Mouse (Mus musculus) lung, postnatal 14 days (tissue): Measurements from ENCODE around the gene Gpr87.
"Not testable (repeated sequence)": the region's sequence is repeated elsewhere in the genome, so short reads cannot be mapped to it uniquely, and the experiment has no call there.

Experiments
- DNase-seq: peaks from one replicate; pipeline ENCODE4 v3.0.0; 2021

Gpr87 gene

DNA sequence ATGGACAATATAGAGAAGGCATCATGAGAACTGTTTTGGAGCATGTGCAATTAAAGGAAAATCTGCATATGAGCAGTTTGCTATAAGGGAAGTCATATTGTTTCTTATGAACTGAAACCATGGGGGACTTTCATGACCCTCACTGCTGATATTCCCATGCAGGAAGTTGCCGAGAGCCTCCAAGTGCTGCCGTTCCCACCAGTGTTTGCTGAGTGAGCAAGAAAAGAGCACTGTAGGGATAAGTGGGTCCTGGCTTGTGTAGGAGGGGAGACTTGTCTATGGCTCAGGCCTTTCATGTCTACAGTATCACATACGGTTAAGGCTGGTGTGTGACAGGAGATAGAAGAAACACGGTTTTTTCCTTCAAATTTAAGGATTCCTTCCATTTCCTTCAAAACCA, 9.2 kb downstream of the Gpr87 start:
- DNase-seq: no peak

DNA sequence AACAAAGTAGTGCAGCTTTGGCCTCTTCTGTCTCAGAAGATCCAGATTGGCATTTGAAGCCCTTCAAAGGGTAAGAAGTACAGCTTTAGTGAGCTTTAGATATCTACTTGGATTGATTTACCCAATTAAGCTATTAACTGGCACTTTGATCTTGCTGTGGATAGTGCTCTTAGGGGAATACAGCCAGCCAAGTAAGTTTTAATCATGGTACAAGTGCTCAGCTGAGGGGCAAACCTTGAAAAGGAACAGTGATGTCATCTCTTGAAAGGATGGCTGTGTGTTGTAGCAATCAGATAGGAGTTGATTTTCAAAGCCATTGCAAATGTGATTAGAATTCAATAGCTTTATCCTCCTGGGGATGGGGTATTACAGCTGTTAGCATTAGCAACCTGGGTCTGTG, 12.8 kb downstream of the Gpr87 start:
- DNase-seq: no peak

DNA sequence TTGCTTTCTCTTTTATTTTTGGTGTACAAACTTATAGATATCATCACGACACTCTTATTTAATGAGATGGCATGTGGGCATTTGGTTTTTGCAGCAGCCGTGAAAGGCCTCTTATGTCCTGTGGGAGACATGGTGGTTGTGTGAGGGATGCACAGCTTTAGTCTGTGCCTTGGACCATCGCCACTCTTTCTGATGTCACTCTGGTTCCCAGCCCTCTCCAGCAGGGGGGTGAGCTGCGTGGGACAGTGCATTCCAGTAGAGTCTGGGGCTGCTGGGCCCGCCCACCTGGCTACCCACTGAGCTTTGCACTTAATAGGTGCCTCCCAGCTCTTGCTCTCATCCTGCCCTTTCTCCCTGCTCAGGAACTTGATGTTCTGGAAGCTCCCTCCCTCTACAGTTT, 13.8 kb downstream of the Gpr87 start:
- no peak for DNase-seq

DNA sequence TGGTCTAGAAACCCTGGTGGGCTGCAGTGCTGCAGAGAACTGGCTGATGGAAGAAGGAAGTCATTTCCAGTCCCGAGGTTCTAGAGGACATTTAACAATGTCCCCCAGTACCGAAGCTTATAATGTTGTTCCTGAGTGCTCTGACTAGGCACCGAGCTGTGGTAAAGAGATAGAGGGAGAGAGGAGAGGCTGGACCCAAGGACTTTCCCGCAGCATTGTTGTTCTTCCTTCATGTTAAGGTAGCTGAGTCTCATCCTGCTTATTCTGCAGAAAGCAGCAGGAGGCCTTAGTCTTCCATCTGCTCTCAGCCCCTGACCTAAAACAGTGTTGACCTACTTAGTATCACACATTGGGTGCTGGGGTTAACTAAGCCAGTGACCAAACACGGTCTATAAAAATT, 18.0 kb downstream of the Gpr87 start:
- no peak for DNase-seq

DNA sequence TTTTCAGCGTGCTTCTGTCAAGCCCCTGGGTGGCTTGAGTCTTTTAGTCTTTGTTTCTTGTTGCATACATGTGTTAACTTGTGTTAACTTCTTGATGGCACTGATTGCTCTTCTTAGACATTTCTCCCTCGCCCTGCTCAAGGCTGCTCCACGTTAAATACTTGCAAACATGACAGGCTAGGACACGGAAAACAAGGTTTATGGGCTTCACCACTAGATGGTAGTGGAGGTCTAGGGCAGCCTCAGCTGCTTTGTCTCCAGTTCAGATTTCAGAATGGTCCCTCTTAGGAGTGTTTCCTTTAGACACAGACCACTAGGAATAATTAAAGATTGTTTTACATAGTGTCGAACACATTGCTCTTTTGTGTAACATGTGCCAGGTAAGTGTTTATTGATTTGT, 19.7 kb downstream of the Gpr87 start:
- DNase-seq: peak; percentile 58

DNA sequence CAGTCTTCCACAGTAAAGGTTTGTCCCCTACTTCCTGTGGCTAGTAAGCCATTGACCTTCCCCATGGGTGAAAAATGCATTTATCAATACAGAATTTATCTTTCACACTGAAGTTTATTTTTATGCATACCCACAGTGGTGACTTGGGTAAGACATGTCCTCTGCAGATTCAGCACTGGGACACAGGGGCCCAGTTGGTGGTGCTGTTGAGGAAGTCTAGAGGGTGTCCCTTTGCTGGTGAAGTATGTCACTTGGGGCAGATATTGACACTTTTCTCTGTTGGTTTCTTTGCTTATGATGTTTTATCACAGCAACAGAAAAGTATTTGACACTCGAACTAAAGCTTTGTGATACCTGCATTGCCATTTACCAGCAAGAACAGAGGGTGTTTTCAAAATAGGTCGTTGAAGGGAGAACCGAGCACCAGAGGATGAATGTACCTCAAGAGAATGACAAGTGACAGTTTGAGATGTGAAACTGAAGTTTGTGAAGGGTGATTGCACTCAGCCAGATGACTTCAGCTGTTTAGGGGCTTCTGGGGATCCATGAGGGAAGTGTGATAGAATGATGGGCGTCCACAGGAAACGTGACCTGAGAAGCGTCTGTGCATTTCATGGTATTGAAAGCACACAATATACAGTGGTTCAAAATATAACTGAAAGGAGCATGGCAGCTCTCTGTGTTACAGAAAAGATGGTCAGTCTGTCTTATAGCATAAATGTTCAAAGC, 20.3 kb downstream of the Gpr87 start:
- no peak for DNase-seq

DNA sequence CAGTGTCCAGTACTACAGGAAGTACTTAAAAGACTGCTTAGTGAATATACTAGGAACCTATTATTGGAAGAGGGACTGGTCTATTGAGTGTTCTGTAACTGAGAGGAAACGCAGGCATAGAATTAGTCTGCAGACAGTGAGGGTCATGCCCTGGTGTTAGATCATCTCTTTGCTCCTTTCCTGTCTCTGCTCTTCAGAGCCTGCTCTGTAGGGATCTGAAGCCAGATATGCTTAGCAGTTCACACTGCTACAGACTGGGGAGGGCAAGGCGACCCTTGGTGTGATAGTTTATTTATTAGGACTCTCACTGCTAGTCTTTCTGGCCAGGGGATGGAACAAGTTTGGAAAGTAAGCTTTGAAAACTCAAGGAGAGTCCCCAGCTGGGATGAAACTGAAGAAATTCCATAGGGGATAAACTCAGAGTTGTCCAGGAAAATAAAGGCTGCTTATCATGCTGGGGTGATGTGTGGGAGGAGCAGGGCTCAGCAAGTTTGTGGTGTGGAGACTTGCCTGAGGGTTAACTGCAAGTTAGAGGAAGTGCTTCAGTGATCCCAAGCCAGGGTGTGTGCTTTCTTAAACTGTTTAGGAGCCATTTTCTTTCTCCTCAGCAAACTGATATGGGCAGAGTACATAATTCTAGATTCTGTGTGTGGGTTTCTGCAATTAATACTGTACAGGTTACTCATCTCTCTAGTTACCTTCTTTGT, 24.8 kb downstream of the Gpr87 start:
- DNase-seq: no peak

DNA sequence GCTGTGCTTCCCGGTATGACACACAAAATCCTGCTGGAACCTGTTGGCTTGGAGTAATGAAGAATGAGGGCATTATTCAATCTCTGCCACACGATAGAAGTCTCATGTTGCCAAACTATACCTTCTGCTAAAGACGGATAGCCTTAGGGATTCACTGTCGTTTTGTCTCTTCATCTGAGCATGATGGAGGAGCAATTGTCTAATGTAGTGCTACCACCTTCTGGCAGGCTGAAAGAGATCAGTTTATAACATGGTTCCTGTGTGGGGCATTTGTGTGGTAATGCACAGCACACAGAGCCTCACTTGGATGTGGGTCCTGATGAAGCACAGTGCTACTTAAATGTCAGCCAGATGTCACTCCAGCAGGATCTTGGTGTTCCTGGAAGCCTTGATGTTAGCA, 25.7 kb downstream of the Gpr87 start:
- no peak for DNase-seq

DNA sequence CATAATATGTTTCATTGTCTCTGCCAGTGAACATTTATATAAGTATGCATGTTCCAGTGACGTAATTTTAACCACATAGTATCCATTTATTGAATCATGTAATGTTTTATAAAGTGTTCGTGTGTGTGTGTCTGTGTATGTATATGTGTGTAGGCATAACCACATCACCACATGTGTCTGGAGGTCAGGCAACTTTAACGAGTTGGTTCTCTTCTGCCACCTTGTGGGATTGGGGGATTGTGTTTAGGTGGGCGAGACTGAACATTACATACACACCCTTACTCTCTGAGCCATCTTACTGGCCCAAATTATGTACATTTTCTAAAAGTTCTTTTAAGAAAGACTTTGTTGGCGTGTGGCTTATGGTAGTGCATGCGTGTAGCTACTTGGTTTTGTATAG, 26.4 kb downstream of the Gpr87 start:
- no peak for DNase-seq

DNA sequence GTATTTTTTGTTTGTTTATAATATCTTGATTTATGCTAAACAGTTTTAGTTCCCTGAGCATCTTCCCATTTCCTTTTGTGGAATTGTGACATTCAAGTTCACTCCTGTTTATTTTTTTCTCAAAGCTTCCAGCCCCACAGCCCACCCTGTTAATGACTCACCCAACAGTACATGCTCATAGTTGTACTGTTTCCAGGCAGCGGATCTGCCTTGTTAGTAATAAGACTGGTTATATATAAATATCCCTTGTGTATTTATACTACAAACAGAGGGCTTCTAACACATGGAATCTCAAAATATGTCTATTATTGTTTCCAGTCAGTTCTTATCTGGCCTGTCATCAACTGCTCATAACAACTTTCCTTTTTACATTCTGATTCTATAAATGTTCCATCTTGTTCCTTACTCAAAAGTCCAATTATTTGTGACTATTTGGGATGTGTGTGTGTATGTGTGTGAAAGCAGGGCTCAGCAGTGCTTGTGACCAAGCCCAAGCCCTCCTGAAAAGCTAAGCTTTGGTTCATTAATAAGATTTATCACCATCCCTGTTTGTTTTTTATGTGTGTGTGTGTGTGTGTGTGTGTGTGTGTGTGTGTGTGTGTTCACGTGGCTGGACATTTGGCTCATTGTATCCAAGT, 27.4 kb downstream of the Gpr87 start:
- DNase-seq: no peak

DNA sequence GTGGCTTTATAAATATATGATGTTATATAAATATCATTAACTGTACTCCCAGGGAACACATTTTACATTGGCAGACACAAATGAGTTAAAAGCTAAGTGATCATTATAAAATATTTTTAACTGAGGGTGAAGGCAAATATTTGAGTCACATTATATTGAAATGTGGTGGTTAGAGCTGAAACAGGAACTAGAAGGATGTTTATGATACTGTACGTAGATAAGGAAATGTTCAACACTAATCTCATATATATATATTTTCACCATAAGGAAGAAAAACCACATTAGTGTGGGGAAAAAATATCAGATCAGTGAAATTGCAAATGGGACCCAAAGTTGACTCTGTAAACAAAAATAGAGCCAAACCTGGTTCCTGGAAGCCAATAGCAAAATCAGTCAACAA, 34.4 kb downstream of the Gpr87 start:
- no peak for DNase-seq

DNA sequence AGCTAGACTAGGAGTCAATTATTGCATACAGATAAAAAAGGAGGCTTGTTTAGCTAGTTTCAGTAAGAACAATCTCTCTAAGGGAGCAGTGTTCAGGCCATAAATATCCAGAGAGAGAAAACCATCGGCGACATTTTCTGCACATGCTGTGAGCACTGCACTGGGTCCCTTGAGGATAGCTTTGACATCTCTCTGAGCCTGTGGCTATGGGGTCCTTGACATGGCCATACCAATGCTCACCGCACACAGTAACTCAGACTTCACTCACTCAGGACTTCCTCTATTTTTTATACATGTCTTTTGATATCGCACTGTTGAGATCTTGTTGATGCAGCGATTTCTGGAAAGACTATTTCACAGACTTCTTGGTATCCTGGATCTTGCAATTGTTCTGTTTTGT, 37.9 kb downstream of the Gpr87 start:
- DNase-seq: no peak

DNA sequence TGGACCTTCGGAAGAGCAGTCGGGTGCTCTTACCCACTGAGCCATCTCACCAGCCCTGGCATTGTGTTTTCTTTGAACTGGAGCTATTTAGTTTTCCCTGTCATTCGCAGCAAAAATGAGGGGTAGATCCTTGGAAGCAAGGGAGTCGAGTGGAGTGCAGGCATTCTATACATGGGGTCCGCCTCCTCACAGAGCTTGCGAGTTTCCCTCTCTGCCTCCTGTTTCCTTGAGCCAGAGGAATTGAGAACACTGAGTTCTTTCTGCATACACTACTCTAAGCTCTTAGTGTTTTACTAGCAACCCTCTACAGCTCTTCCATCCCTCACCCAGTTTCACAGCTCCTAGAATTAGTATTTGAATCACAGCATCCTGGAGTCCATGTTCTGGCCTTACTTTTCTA, 39.5 kb downstream of the Gpr87 start:
- no peak for DNase-seq

DNA sequence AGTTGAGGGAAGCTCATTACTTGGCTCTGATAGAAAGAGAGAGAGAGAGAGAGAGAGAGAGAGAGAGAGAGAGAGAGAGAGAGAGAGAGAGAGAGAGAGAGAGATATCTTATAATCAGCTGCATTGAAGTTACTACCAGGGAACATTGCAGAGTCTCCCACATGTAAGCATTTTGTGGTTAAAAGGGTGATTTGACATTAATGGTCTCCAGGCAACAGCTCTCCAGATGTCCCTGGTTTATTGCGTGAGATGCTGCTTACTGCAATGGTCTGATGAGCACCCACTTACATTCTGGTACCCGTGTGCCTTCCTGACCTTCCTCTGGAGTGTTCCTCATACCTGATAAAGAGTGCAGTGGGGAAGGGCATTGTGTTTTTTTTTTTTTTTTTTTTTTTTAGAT, 40.0 kb downstream of the Gpr87 start:
- no peak for DNase-seq

DNA sequence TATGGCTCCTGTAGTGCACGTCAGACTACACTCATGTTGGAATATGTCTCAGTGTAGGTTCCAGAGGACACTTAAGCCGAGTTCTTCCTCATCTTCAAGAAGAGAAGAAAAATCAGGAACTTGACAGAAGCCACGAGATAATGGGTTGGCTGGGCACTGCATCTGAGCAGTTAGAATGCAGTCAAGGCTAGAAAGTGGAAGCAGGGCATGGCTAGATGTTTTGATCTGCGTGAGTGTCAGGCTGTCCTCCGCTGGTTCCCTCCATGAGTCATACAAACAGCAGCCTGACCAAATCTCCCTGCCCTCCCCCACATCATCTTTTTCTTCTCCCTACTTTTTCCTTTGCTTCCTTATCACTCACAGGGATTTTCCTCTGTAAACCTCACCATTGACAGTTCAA, 41.5 kb downstream of the Gpr87 start, which contains the start of gene P2ry14:
TSS of gene P2ry14 (minus strand) at position 195 of the 400 bp plus-strand sequence.
- no peak for DNase-seq

DNA sequence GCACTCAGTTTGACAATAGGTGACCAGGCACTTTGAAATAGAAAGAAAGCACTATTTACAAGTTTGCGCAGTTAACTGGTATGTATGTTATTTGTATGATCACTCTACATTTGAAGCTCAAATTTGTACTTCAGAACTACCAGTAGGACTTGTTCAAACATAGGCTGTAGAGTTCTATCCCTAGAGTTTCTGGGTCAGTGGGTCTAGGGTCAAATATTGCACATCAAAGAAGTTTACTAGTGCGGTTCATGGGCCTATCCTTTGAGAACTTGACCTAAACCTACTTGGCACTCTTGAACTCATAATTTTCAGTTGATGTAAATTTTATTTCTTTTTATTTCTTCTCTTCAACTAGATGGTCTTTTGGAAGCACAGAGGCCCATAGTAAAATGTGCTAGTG, 44.3 kb downstream of the Gpr87 start:
- DNase-seq: no peak

DNA sequence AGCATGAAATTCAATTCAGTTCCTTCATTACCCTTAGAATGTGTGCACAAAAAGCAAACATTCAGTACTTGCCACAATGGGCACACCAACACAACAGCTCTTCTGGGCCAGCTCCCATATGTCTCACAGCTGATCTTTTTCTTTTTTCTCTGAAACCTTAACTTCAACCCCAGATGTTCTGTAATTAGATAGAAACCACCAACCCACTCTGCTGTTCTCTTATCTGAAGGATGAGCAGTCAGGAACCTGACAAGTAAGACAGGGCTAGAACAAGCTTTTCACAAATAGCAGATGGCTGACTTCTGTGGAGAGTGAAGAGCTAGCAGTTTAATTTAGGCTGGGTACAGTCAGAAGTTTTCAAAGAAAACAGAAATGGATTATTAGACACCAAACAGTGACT, 45.3 kb downstream of the Gpr87 start:
- no peak for DNase-seq

DNA sequence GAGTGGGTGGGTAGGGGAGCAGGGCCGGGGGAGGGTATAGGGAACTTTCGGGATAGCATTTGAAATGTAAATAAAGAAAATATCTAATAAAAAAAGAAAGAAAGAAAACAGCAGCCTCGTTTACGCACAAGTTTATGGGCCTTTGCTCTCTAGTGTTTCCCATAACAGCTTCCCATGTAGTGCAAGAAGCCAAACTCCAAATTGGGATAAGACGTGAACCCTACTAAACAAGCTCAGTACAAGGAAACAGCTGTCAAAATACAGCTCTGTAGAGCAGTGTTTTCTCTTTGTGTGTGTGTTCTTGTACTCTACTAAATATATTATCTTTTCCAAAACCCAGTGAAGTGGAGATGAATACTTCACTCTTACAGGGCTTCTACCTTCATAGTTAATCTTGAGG, 49.7 kb downstream of the Gpr87 start:
- no peak for DNase-seq

DNA sequence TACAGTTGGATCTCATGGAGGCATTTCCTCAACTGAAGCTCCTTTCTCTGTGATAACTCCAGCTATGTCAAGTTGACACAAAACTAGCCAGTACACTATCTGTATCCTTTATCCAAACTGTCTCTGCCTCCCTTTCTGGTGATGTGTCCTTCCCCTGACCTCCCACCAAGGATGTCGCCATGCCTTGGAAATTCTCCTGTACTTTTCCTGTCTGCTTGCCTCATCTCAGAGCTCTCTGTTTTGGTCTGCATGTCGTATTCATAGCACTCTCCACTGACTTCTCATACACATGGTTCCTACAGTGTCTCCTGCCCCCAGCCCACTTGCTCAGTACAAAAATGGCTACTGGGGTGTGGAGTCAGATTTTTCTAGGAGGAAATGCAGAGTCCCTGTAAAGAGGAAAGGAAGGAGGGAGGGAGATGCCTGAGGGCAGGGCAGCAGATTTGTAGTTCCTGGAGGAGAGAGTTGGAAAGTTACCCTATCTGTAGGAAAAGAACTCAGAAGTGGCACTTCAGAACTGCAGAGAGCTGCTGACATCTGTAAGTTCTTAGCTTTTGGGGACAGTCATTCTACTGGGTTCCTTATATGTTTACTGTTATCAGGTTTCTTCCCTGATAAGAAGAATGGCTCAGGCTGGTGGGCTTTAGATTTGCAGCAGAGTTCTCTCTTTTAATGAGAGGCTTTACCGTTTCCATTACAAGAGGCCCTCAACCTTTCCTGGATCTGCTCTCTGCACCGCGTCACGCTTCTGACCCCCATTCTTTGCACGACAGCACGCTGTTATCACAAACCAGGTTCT, 53.2 kb downstream of the Gpr87 start:
- no peak for DNase-seq

DNA sequence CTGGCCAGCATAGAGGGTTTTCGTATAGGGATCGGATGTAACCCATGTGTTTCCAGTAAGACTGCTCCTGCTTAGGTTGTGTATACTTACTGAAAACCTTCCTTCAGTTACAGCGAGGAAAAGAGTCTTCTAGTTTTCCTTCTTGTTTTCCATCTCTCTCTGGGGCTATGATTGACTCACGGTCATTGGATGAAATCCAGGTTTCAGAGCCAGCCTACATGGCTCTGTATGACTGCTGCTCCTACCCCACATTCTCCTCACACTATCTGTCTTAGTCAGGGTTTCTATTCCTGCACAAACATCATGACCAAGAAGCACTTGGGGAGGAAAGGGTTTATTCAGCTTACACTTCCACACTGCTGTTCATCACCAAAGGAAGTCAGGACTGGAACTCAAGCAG, 54.0 kb downstream of the Gpr87 start:
- not testable (repeated sequence) for DNase-seq

DNA sequence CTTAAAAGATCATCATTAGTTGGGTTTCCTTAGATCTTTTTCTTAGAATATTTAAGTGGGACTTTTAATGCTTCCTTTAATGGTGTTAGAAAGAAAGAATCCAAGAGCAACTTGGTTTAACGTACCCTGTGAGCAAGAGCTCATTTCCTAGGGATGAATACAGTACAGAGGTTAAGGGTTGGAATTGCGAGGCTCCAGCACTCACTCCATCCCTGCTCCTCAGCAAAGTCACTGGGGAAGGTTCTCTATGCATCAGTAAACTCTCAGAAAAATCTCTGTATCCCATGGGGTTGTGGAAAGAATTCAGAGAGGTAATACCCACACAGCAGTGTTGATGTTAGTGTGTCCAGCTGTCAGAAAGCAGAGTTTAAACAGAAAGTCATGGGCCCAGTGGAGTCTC, 54.8 kb downstream of the Gpr87 start:
- DNase-seq: no peak

DNA sequence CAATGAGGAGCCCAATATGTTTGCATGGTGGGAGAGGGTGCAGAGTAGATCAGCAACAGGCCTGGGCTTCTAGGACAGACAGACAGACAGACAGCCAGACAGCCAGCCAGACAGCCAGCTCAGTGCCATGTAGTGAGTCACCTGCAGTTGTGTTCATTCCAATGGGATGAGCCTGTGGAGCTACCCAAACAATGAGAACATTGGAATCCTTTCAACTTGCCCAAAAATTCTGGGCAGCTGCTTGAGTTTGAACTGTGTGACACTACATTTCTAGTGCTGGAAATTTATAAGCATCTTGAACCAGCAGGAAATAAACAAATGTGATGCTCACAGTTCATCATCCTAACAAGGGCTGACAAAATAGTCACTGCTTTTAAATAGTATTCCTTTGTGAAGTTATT, 55.3 kb downstream of the Gpr87 start:
- peak; percentile 46 for DNase-seq

DNA sequence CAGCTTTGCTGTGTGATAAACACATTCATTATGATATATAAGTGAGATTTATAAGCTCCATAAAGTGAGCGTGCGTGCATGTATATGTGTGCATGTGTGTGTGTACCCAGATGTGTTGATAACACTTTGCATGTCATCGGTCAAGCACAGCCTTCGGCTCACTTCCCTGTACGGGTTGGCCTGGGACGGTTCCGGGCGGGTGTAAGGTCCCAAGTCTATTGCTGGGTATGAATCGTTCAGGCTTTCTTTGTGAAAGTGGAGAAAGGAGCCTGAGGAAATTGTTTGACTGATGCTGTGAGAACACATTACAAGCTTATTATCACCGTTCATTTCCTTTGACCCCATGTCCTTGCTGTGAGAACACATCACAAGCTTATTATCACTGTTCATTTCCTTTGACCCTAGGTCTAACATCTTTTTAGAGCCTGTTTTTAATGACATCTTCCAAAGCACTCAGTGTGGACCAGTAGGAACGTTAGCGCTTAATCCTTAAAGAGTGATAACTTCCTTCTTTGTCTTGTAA, 55.9 kb downstream of the Gpr87 start:
- DNase-seq: no peak
